Mouse (Mus musculus) testis, adult 2 months (tissue): ENCODE results near the gene Hoxd12.

ENCODE experiments used
- CTCF ChIP-seq: fragments of 200-500 bp; IDR thresholded peaks from 2 replicates; pipeline ENCODE4 v1.5.1; 2012; ENCODE audit warnings: low read depth, mild to moderate bottlenecking, inconsistent platforms, low read length, moderate library complexity; ENCODE audit not compliant: control insufficient read depth, insufficient read depth, insufficient replicate concordance
- POLR2A ChIP-seq: fragments of 200-500 bp; IDR thresholded peaks from 2 replicates; pipeline ENCODE4 v1.6.1; 2012; ENCODE audit warnings: low read depth, mild to moderate bottlenecking, inconsistent platforms, low read length, moderate library complexity; ENCODE audit not compliant: control insufficient read depth

- TF ChIP-seq CTCF (no peak), POLR2A (no peak)
These were observed 17.4 kb upstream of the Hoxd12 start for GRCm38 (mm10) chr2:74657251-74658023.
